Mouse (Mus musculus): ENCODE measurements around the gene Spen. TPM values are rescaled to one million over a fixed set of nuclear protein-coding genes. Genes with fewer than 3 reads are reported as not detected.
A peak's percentile ranks its signal among the peaks of the same experiment; 100 is the strongest.

Spen gene
- polyA plus RNA-seq, 1 experiment from 2014 or later: 18.9 TPM

GRCm38 (mm10) chr4:141518386-141518785 lies 20.0 kb downstream of the Spen start:
- 80% methylated on average over 3 of the region's 3 CpGs for WGBS
- peaks cover 63% of the 10 kb centered on the region for H3K36me3 ChIP-seq
- ATAC-seq (replicated peaks): no peak

GRCm38 (mm10) chr4:141514179-141514641 lies 24.2 kb downstream of the Spen start:
- ATAC-seq (replicated peaks): no peak
- no peak overlapping the region for H3K27ac ChIP-seq (replicated peaks)
- H3K36me3 ChIP-seq: peaks cover 37% of the 10 kb centered on the region
- WGBS: 61% methylated on average over 12 of the region's 12 CpGs
- H3K9me3 ChIP-seq: no peaks in the 10 kb centered on the region
- H3K4me2 ChIP-seq (replicated peaks): no peak overlapping the region
- no peak overlapping the region for H3K9ac ChIP-seq (replicated peaks)
- H3K4me1 ChIP-seq: peaks cover 11% of the 10 kb centered on the region; the same call in 1 of the 2 replicates
- H3K27me3 ChIP-seq: no peaks in the 10 kb centered on the region
- H3K4me3 ChIP-seq: no peak overlapping the region

More at GRCm38 (mm10) chr4:141518386-141518785, 20.0 kb downstream of the Spen start:
- Histone ChIP-seq H3K4me1 (peaks cover 4% of the 10 kb centered on the region; the same call in 1 of the 2 replicates), H3K27me3 (no peaks in the 10 kb centered on the region), H3K9ac (replicated peaks) (no peak overlapping the region), H3K27ac (replicated peaks) (no peak overlapping the region), H3K9me3 (no peaks in the 10 kb centered on the region; the same call in 1 of the 2 replicates), H3K4me3 (no peak overlapping the region), H3K4me2 (replicated peaks) (no peak overlapping the region)

- no peak for ATAC-seq (replicated peaks)
- peaks cover 21% of the 10 kb centered on the region for H3K36me3 ChIP-seq
- H3K9ac ChIP-seq (replicated peaks): no peak overlapping the region
- H3K4me1 ChIP-seq: peaks cover 14% of the 10 kb centered on the region
- no peaks in the 10 kb centered on the region for H3K27me3 ChIP-seq
- WGBS: 84% methylated on average over 6 of the region's 6 CpGs
- H3K9me3 ChIP-seq: no peaks in the 10 kb centered on the region
- no peak overlapping the region for H3K4me2 ChIP-seq (replicated peaks)
- H3K27ac ChIP-seq (replicated peaks): no peak overlapping the region
- H3K4me3 ChIP-seq: no peak overlapping the region
These were observed 26.3 kb downstream of the Spen start for GRCm38 (mm10) chr4:141512145-141512544.

GRCm38 (mm10) chr4:141510457-141510856 lies 27.9 kb downstream of the Spen start:
- no peaks in the 10 kb centered on the region for H3K27me3 ChIP-seq
- no peak overlapping the region for H3K4me3 ChIP-seq
- ATAC-seq (replicated peaks): no peak
- 89% methylated on average over 13 of the region's 13 CpGs for WGBS
- 0 out of 2 replicates have a peak, but pooled peaks cover 6% of the 10 kb centered on the region for H3K36me3 ChIP-seq
- peaks cover 27% of the 10 kb centered on the region for H3K4me1 ChIP-seq
- H3K9me3 ChIP-seq: no peaks in the 10 kb centered on the region
- H3K4me2 ChIP-seq (replicated peaks): no peak overlapping the region
- H3K9ac ChIP-seq (replicated peaks): no peak overlapping the region
- no peak overlapping the region for H3K27ac ChIP-seq (replicated peaks)

DNA sequence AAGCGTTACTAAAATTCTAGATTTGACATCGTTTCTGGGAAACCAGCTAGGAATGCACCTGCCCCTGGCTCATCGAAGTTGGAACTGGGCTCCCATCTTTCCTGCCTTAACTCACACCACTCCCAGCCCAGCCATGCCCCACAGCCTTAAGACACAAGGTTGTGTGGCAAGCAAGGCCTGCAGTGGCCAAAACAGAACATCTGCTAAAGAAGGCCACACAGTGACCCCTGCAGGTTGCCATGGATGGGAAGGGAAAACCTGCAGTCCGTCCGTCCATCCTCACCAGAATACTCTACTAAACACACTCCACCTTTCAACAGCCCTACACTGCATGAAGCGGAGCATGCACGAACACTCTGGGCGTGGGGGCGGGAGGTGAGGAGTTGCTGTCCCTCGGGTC lies 31.5 kb downstream of the Spen start:
- H3K27me3 ChIP-seq: no peaks in the 10 kb centered on the region
- H3K36me3 ChIP-seq: no peaks in the 10 kb centered on the region
- H3K4me1 ChIP-seq: peaks cover 33% of the 10 kb centered on the region
- no peak overlapping the region for H3K4me3 ChIP-seq
- H3K27ac ChIP-seq (replicated peaks): peak overlapping the region; percentile 80
- H3K4me2 ChIP-seq (replicated peaks): 0 out of 2 replicates have a peak overlapping the region, but pooled peaks have one; percentile 3
- no peak overlapping the region for H3K9ac ChIP-seq (replicated peaks)
- no peaks in the 10 kb centered on the region for H3K9me3 ChIP-seq
- WGBS: 61% methylated on average over 10 of the region's 10 CpGs
- no peak for ATAC-seq (replicated peaks)

- H3K27ac ChIP-seq (replicated peaks): peak overlapping the region; percentile 80
- WGBS: 25% methylated on average over 10 of the region's 10 CpGs
- H3K27me3 ChIP-seq: no peaks in the 10 kb centered on the region
- 0 out of 2 replicates have a peak overlapping the region, but pooled peaks have one; percentile 9 for H3K4me2 ChIP-seq (replicated peaks)
- no peak overlapping the region for H3K4me3 ChIP-seq
- H3K9ac ChIP-seq (replicated peaks): no peak overlapping the region
- H3K36me3 ChIP-seq: no peaks in the 10 kb centered on the region
- H3K9me3 ChIP-seq: no peaks in the 10 kb centered on the region
- peak; percentile 76 for ATAC-seq (replicated peaks)
- H3K4me1 ChIP-seq: peaks cover 34% of the 10 kb centered on the region
These were observed 32.0 kb downstream of the Spen start for GRCm38 (mm10) chr4:141506352-141506751.

- Histone ChIP-seq H3K9ac (replicated peaks) (no peak overlapping the region), H3K36me3 (no peaks in the 10 kb centered on the region), H3K9me3 (no peaks in the 10 kb centered on the region), H3K4me3 (no peak overlapping the region), H3K4me1 (peaks cover 33% of the 10 kb centered on the region), H3K27me3 (no peaks in the 10 kb centered on the region), H3K4me2 (replicated peaks) (no peak overlapping the region), H3K27ac (replicated peaks) (peak overlapping the region; percentile 80)
- no peak for ATAC-seq (replicated peaks)
- WGBS: 95% methylated on average over 11 of the region's 11 CpGs
These were observed 32.6 kb downstream of the Spen start for GRCm38 (mm10) chr4:141505810-141506209.

DNA sequence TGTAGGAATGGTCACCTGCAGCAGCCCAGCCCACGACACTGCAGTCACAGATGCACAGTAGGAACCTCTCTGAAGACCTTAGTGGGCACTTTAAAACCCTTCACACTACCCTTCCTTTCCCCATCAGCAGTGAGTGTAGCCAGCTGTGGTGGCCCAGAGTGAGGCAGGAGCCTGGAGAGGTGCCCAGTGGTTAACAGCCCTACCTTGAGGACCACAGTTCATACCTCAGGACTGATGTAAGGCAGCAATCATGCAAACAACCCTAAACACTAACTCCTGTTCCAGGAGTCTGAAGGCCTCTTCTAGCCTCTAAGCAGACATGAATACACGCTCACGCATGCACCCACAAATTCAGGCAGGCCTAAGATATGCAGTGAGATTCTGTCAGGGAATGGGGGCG lies 33.9 kb downstream of the Spen start:
- H3K27ac ChIP-seq (replicated peaks): no peak overlapping the region
- H3K36me3 ChIP-seq: no peaks in the 10 kb centered on the region
- no peak for ATAC-seq (replicated peaks)
- no peak overlapping the region for H3K4me3 ChIP-seq
- H3K27me3 ChIP-seq: no peaks in the 10 kb centered on the region
- no peak overlapping the region for H3K9ac ChIP-seq (replicated peaks)
- H3K4me1 ChIP-seq: peaks cover 34% of the 10 kb centered on the region
- 88% methylated on average over 4 of the region's 4 CpGs for WGBS
- H3K9me3 ChIP-seq: no peaks in the 10 kb centered on the region
- no peak overlapping the region for H3K4me2 ChIP-seq (replicated peaks)

DNA sequence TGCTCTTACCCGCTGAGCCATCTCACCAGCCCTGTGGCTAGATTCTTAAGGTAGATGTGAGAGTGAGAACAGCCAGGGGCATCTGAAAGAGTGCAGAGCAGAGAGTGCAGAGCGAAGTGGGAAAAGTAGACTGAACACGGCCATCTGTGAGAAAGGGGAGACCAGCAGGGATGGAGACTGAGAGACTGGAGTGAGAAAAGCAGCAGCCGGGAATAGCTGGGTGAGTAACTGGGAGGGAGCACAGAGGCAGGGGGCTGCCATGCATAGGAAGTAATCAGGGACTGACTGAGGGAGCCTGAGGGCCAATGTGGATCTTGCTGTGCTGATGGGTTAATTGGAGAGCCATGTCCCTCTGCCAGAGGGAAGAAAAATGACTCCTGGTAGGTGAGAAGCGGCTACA lies 35.7 kb downstream of the Spen start:
- Histone ChIP-seq H3K4me1 (peaks cover 34% of the 10 kb centered on the region), H3K27ac (replicated peaks) (no peak overlapping the region), H3K27me3 (no peaks in the 10 kb centered on the region), H3K4me3 (no peak overlapping the region), H3K9me3 (no peaks in the 10 kb centered on the region), H3K4me2 (replicated peaks) (no peak overlapping the region), H3K9ac (replicated peaks) (no peak overlapping the region), H3K36me3 (no peaks in the 10 kb centered on the region)
- 67% methylated on average over 5 of the region's 5 CpGs for WGBS
- ATAC-seq (replicated peaks): no peak

GRCm38 (mm10) chr4:141501058-141501457 lies 37.3 kb downstream of the Spen start:
- WGBS: 62% methylated on average over 5 of the region's 5 CpGs
- Histone ChIP-seq H3K27ac (replicated peaks) (no peak overlapping the region), H3K9ac (replicated peaks) (no peak overlapping the region)

DNA sequence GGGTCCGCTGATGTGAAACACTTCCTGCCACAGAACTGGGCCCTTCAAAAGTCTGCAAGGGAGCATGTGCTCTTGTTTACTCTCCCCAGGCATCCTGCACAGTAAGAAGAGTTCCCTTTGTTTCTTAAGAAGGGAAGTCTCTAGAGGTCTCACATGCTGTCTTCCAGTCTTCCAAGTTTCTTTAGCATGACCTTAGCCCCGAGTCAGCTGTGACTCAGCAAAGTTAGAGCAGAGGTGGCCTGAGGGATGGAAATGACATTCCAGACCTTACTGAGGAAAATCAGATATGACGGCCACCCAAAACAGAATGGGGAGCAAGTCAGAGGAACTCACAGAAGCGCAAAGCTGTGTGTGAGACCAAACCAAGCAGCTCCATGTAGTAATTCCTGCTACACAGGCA lies 37.8 kb downstream of the Spen start:
- Histone ChIP-seq H3K4me2 (replicated peaks) (no peak overlapping the region), H3K9me3 (no peaks in the 10 kb centered on the region), H3K4me3 (no peak overlapping the region), H3K27me3 (no peaks in the 10 kb centered on the region), H3K9ac (replicated peaks) (no peak overlapping the region), H3K4me1 (peaks cover 19% of the 10 kb centered on the region), H3K27ac (replicated peaks) (no peak overlapping the region), H3K36me3 (no peaks in the 10 kb centered on the region)
- ATAC-seq (replicated peaks): no peak
- WGBS: 77% methylated on average over 4 of the region's 4 CpGs

More at GRCm38 (mm10) chr4:141501058-141501457, 37.3 kb downstream of the Spen start:
- Histone ChIP-seq H3K27me3 (no peaks in the 10 kb centered on the region), H3K36me3 (no peaks in the 10 kb centered on the region), H3K4me1 (peaks cover 20% of the 10 kb centered on the region), H3K4me3 (no peak overlapping the region), H3K9me3 (no peaks in the 10 kb centered on the region), H3K4me2 (replicated peaks) (no peak overlapping the region)
- ATAC-seq (replicated peaks): no peak

DNA sequence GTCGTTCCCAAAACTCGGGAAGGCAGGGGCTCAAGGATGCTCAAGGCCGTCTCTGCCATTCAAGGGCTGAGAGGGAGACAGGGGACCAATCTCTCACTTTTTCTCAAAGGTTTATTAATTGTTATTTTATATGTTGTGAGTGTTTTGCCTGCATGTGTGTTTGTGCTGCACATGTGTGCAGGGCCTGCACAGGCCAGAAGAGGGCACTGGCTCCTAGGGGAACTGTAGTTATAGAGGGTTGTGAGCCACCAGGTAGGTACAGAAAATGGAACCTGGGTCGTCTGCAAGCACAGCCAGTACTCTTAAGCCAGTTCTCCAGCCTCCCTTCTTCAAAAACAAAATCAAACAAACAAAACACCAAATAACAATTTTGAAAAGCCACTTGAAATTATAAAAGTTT lies 49.7 kb downstream of the Spen start:
- H3K27ac ChIP-seq (replicated peaks): no peak overlapping the region
- H3K27me3 ChIP-seq: no peaks in the 10 kb centered on the region
- peaks cover 82% of the 10 kb centered on the region for H3K36me3 ChIP-seq
- no peak overlapping the region for H3K4me2 ChIP-seq (replicated peaks)
- H3K9me3 ChIP-seq: no peaks in the 10 kb centered on the region
- no peak overlapping the region for H3K9ac ChIP-seq (replicated peaks)
- H3K4me1 ChIP-seq: no peaks in the 10 kb centered on the region
- 92% methylated on average over 4 of the region's 4 CpGs for WGBS
- no peak overlapping the region for H3K4me3 ChIP-seq
- ATAC-seq (replicated peaks): no peak

- Histone ChIP-seq H3K27me3 (no peaks in the 10 kb centered on the region), H3K4me2 (replicated peaks) (no peak overlapping the region), H3K9me3 (no peaks in the 10 kb centered on the region), H3K27ac (replicated peaks) (no peak overlapping the region), H3K4me3 (no peak overlapping the region), H3K4me1 (no peaks in the 10 kb centered on the region), H3K36me3 (peaks cover 85% of the 10 kb centered on the region), H3K9ac (replicated peaks) (no peak overlapping the region)
- WGBS: 92% methylated on average over 11 of the region's 11 CpGs
- no peak for ATAC-seq (replicated peaks)
These were observed 50.8 kb downstream of the Spen start for GRCm38 (mm10) chr4:141487581-141487980.
